Comparison of ENCODE assay signal across 12 mouse cellular contexts in the genomic region with DNA sequence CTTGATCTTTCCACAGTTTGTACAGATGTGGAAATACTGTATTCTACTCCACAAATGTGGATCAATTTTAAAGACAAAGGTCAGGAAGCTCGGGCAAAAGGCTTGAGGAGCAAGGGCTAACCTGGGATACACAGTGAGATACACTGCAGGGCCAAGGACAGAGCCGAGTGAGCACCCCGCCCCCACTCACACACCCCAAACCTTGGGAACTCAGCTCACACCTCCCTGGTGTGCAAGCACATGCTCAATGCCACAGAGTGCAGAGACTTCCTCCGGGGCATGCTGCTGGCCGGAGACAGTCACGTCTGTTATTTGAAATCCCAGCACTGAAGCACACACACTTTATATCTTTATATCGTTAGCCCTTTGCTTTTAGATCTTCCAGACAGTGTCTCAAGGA.
"Had no signal": no experiment of that assay in that cellular context is flagged by ENCODE, and none has a peak within 500 bp of the region (broad histone marks: within the 10 kb centered on the region; RNA-seq: fewer than 3 reads in every experiment).

No protein-coding gene starts in this region.

- H3K4me2 ChIP-seq: liver, embryonic 15.5 days; midbrain, embryonic 15.5 days; neural tube, embryonic 12.5 days had no signal

- H3K9me3 ChIP-seq: limb, embryonic 10.5 days; liver, embryonic 15.5 days; midbrain, embryonic 10.5 days; midbrain, embryonic 15.5 days; neural tube, embryonic 12.5 days had no signal

- H3K9ac ChIP-seq: liver, embryonic 15.5 days; midbrain, embryonic 15.5 days; neural tube, embryonic 12.5 days had no signal

- H3K27ac ChIP-seq: left cerebral cortex, adult 2 months; limb, embryonic 10.5 days; liver, embryonic 15.5 days; midbrain, embryonic 10.5 days; midbrain, embryonic 15.5 days; neural tube, embryonic 12.5 days had no signal

- H3K36me3 ChIP-seq: liver, embryonic 15.5 days; midbrain, embryonic 15.5 days had no signal

- H3K27me3 ChIP-seq: liver, embryonic 15.5 days; midbrain, embryonic 15.5 days; neural tube, embryonic 12.5 days had no signal

- H3K4me3 ChIP-seq: left cerebral cortex, adult 2 months; limb, embryonic 10.5 days; liver, embryonic 15.5 days; midbrain, embryonic 10.5 days; midbrain, embryonic 15.5 days; neural tube, embryonic 12.5 days had no signal

- ATAC-seq: midbrain, embryonic 15.5 days had no signal

- H3K4me1 ChIP-seq: limb, embryonic 10.5 days; midbrain, embryonic 10.5 days; midbrain, embryonic 15.5 days; neural tube, embryonic 12.5 days had no signal

- DNase-seq: kidney, adult 8-10 months; kidney, postnatal 25 days; lung, postnatal 10 days; lung, postnatal 4 days; right cerebral cortex, postnatal 4 days; thymus, postnatal 4 days had no signal
